Mouse (Mus musculus): Measurements from ENCODE around the gene Pik3cd.
A peak's percentile ranks its signal among the peaks of the same experiment; 100 is the strongest.
"Not testable (repeated sequence)": the region's sequence is repeated elsewhere in the genome, so short reads cannot be mapped to it uniquely, and the experiment has no call there.

Gene Pik3cd

GRCm38 (mm10) chr4:149650493-149651193 lies 51.7 kb downstream of the Pik3cd start:
- peak; percentile 60 for DNase-seq (ENCODE audit: low spot score)

DNA sequence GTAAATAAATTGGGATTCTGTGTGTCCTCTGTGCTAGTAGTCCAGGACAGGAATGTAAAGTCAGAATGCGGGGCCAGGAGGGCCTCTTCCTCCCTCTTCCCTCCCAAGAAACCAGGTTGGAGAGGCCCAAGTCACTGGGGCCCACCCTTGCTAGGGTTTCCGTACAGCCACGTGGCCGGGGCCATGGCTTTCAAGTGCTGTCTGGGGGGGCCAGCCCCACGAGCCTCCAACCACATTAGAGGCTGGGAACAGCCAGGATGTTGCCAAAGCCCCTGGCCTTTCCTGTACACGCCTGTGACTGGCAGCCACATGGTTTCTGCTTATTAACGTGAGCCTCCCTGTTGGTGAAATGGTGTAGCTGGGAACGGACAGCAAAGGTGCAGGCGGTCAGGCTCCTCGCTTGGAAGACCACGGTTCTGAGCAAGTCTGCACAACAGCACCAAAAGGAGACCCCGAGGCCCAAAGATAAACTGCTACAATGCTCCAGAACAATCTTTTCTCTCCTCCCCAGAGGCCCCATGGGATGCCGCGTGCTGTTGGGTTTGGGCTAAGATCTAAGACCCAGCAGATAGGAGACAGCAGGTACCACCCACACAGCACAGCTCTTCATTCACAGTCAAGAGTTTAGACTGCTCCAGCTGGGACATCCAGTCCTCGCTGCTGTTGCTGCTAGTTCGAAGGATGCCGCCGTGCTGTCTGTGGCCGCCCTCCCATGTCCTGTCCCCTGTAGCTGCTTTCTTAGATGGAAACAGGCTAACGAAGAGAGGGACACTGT lies 54.2 kb downstream of the Pik3cd start:
- no peak for DNase-seq (ENCODE audit: low spot score)

GRCm38 (mm10) chr4:149645761-149646160 lies 56.6 kb downstream of the Pik3cd start:
- no peak for DNase-seq (ENCODE audit: low spot score)

GRCm38 (mm10) chr4:149641956-149642355 lies 60.4 kb downstream of the Pik3cd start:
- DNase-seq (ENCODE audit: low spot score), result no peak

- no peak for DNase-seq (ENCODE audit: low spot score)
These were observed 61.0 kb downstream of the Pik3cd start for GRCm38 (mm10) chr4:149641400-149641799.

DNA sequence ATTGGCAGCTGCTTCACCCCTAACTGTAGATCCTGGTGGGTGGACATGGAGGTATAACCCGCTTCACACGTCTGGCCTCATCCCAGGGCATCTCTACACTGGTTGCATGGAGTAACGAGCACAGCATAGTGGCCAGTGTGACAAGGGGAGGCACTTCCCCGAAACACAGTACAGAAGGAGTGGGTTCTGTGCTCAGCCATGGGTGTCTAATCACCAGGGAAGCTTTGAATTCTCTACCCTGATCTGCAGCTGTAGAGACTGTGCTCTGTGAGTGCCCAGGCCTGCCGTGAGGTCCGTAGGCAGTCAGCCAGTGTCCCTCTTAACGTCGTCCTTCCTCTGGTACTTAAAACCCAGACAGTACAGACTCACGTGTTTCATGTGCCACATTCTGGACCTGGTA lies 61.5 kb downstream of the Pik3cd start:
- no peak for DNase-seq (ENCODE audit: low spot score)

DNA sequence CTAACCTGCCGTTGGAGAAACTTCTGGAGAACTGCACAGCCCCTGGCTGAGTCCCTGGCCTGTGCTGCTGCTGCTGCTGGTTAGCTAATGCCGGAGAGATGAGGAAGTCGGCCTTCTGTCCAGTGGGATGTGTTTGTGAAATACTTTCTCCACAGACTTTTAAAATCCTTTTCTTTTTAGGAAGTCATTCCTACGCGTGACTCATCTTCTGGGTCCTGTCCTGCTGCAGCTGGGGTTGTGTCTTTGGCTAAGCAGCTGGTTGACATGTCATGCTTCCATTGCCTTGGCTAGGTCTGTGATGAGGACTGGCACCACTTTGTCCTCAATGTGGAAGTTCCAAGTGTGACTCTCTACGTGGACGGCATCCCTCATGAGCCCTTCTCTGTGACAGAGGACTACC lies 64.4 kb downstream of the Pik3cd start:
- DNase-seq (ENCODE audit: low spot score), result no peak

DNA sequence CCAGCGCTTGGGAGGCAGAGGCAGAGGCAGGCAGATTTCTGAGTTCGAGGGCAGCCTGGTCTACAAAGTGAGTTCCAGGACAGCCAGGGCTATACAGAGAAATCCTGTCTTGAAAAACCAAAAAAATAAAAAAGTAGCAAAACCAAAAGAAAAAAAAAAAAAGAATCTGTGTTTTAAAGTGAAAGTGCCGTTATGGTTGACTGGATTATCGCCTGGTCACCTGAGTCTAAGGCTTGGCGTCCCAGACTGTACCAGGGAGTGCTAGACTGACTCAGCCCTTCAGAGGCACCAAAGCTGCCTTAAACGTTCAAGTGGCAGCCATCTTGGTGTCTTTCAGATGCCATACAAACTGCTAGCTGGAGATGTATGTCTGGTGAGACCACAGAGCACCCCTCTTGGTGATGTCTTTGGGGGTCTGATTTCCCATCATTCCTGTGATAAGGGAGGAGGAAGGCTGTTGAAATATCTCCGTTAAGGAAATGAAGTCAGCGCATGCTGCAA lies 66.4 kb downstream of the Pik3cd start:
- no peak for DNase-seq (ENCODE audit: low spot score)

DNA sequence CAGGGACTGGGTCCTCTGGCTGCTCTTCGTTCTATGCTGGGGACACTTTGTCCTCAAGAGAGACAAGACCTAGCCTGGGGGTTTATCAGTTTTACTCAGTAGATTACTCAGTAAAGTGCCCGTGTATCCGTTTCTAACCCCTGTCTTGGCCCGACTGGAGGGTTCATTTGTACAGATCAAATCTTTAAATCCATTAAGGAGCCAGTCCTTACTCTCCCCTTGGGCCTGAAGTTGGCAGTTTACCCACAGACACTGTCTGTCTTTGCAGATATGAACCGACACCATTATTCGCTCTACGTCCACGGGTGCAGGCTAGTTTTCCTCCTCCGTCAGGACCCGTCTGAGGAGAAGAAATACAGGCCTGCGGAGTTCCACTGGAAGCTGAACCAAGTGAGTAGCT lies 67.4 kb downstream of the Pik3cd start:
- DNase-seq (ENCODE audit: low spot score), result no peak

GRCm38 (mm10) chr4:149634157-149634556 lies 68.2 kb downstream of the Pik3cd start:
- no peak for DNase-seq (ENCODE audit: low spot score)

DNA sequence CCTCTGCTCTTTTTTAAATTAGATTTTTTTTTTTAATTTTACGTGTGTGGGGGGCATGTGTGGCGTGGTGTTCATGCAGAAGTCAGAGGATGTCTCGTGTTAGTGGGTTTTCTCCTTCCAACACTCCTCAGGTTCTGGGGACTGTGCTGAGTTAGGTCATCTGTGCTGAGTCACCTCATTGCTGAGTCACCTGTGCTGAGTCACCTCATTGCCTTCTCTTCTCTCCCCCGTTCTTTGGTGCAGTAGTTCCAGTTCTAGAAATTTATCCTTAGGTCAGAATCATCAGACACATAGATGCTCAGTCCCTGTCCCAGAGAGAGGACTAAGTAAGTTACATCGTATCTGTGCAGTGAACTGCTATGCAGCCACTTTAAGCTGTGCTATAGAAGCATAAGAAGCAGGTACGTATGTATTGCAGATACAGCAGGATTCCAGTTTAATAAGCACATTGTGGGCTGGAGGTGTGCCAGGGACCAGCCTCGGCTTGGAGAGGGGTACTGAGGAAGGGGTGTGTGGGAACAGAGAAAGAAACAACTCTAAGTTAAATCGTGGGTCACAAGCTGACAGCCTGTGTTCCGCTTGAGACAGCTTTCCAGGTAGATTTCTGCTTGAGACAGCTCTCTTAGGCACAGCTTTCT lies 69.6 kb downstream of the Pik3cd start:
- DNase-seq (ENCODE audit: low spot score), result no peak

DNA sequence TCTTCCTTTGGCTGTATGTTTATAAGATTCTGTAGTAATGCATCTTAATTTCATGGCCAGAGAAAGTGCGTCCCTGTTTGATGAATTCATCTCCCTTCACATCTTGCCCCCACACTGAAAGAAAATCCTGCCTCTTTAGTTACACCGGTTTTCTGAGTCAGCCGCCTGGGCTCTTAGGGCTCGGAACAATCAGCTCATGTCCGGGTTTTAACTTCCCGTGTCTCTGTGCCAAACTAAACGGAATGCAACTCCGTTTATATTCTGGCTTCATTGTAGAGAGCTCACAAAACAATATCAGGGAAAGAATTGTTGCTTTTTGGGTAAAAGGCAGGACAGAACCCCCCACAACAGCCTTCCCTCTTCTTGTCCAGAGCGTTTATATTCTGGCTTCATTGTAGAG lies 73.6 kb downstream of the Pik3cd start:
- no peak for DNase-seq (ENCODE audit: low spot score)

DNA sequence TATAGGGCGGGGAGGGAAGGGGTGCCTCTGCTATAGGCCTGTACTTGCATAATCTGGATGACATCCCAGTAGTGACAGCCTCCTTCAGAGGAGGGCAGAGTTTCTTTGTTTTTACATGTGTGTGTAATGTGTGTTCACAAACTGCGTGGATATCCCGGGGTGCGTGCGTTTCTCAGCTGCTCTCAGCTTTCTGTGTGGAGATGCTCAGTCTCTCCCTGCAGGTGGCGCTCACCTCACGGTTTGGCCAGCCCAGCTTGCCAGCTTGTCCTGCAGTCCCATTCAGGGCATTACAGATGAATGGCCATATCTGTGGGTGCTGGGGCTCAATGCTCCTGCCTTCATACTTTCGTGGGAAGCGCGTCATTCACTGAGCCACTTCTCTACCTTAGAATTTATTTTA lies 74.0 kb downstream of the Pik3cd start:
- DNase-seq (ENCODE audit: low spot score), result peak; percentile 16

DNA sequence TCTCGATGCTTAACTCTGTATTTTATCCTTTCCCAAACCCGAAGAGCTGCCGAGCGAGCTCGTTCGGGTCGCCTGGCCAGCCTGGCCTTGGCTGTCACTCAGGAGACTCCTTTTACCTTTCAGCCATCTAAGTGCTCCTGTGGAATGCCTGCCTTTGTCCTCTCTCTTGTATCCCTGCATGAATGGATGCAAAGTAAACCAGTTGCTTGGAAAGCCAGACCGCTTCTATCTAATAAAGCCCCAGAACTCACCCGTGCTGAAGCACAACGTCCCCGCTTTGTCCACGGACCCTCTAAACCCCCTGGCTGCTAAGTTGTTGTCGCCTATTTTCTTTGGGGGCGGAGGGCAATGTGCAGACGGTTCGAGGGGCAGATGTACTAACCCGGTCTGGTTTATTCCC lies 75.6 kb downstream of the Pik3cd start:
- DNase-seq (ENCODE audit: low spot score), result no peak

GRCm38 (mm10) chr4:149623711-149624110 lies 78.7 kb downstream of the Pik3cd start:
- DNase-seq (ENCODE audit: low spot score), result no peak

GRCm38 (mm10) chr4:149621286-149621685 lies 81.1 kb downstream of the Pik3cd start:
- DNase-seq (ENCODE audit: low spot score), result no peak

DNA sequence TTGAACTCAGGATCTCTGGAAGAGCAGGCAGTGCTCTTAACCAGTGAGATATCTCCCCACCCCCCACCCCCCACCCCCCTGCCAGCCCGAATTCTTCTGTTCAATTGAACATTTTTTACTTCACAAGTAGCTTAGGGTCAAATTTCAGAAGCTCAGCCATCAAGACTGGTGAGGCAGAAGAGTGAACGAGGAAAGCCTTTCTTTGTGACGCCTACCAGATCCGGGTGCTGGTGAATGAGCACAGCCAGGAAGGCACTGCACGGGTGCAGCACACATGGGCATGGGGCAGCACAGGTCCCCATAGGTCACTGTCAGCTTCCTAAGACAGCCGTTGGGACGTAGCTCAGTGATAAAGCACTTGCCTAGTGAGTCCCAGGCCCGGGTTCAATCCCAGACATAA lies 82.4 kb downstream of the Pik3cd start:
- DNase-seq (ENCODE audit: low spot score), result no peak

- not testable (repeated sequence) for DNase-seq (ENCODE audit: low spot score)
These were observed 85.4 kb downstream of the Pik3cd start for GRCm38 (mm10) chr4:149616999-149617398.

DNA sequence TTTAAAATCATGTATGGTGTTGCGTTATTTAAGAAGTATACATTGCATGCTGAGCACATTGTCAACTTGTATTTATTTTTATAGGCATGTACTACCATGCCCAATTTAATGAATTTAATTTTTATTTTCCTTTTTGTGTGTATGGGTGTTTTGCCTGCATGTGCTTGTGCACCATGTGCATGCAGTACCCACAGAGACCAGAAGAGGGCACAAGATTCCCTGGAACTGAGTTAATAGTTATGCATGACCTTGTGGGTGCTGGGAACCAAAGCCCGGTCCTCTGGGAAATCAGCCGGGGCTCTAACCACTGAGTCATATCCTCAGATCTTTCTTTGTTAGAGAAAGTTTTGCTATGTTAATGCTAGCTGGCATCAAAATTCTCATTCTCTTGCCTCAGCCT lies 87.5 kb downstream of the Pik3cd start:
- DNase-seq (ENCODE audit: low spot score), result no peak

DNA sequence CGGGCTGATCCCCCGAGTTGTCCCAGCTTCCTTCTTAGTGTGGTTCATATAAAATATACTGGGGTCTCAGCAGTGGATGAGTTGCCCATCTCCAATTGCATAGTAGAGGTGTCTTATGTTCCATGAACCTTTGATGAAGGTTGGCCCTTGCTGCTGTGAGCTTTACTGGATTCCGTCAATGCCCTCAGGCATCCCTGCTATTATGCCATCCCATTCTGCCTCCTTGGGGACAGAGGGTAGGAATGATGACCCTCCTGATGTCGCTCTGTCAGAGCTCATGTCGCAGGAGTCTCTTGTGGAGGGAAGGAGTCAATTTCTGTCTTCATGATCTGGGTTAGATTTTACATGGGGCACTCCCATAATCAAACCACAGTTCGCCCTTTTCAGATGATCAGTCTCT lies 88.9 kb downstream of the Pik3cd start:
- DNase-seq (ENCODE audit: low spot score), result not testable (repeated sequence)

DNA sequence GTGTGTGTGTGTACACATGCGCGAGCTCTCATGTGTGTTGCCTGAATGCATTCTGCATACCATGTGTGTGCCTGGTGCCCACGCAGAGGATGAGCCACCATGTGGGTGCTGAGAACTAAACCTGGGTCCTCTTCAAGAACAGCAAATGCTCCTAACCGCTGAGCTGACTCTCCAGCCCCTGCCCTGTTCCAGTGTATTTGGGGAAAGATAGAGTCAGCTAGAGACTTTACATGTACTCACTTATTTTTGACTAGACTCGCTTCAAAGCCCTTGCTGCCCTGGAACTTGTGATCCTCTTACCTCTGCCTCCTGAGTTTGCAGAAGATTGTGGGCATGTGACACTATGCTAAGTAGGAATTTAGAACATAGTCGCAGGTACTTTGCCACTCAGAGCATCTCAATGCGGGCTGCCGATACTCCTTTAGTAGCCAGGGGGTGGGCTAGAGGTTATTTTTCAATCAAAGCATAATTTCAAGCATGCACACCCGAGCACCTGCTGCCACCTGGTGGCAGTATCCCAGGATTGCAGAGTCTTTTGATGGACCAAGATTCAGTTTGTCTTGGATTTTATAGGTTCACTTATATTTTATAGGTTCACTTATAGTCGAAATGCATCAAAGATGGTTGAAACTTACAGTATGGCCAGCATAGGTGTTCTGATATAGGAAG lies 90.9 kb downstream of the Pik3cd start:
- peak; percentile 61 for DNase-seq (ENCODE audit: low spot score)

DNA sequence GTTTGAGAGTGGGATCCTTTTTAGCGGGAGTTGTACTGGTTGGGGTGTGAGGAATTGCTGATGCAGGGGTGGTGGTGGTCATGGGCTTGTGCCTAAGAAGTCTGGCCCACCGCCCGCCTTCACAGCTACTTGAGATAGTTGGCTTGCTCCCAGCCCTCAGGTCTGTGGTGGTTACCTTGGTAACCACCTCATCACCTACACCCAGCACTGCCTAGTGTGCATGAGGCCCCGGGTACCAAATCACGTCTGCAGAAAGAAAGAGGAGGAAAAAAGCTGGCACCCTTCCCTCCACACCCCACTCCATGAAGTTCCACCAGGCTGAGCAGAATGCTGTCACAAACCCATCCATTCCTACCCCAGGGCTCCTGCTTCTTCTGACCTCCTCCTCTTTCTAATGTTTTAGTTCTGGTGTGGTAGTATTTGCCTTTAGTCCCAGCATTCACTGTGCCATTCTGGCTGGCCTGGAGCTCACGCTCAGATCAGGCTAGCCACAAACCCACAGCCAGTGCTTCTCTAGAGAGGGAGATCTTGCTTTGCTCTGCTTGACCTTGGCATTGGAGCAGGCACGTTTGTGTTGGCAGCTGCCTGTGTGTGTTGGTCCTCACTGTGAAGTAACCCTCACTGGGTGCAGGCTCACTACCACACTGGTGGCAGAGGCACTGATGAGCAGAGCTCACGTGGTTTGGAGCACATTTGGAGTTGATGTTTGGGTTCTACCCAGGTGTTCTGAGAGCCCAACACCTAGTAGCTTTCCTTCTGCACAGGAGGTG lies 92.9 kb downstream of the Pik3cd start:
- no peak for DNase-seq (ENCODE audit: low spot score)

Data from adipocyte (in vitro differentiated cells).